In genomic region chr16:29173201-29173600, GRCm38 (mm10) we compare ENCODE assay signal across 13 mouse cellular contexts. TPM values are rescaled to one million over a fixed set of nuclear protein-coding genes. Genes with fewer than 3 reads are reported as not detected.
DNase-seq lines count a peak whose midpoint lies in the region.
"Had no signal": no experiment of that assay in that cellular context is flagged by ENCODE, and none has a peak within 500 bp of the region (broad histone marks: within the 10 kb centered on the region; RNA-seq: fewer than 3 reads in every experiment).

No protein-coding gene starts in this region.

- DNase-seq in adrenal gland, adult 2 months = peak; percentile 45
- DNase-seq in adrenal gland, adult 18-20 months (ENCODE audit: low spot score in 2 of 2) = no peak
- peak; percentile 36 for DNase-seq in lung, postnatal 36 days
- DNase-seq in lung, postnatal 10 days = no peak
- peak; percentile 41 for DNase-seq in adrenal gland, postnatal 14 days
- DNase-seq in fibroblast of lung, adult 2 months (ENCODE audit: low read depth) = peak; percentile 34
- DNase-seq in right cerebral cortex, postnatal 4 days = no peak
- no peak for DNase-seq in heart, adult 8-10 months (ENCODE audit: low spot score)
- DNase-seq: cerebellum, adult 11-12 months; cerebellum, adult 9-10 months; cerebellum, postnatal 25 days; heart, adult 2 months had no signal

RNA-seq across cellular contexts. Expression of gene Hrasls, which starts 36.3 kb away (rescaled TPM):
- 1 to 10 TPM; 1.7 to 7.1 TPM for total RNA-seq in adrenal gland, adult 2 months (2021)
- 2.5 and 3.1 TPM in 2 replicates for polyA plus RNA-seq in adrenal gland, adult 2 months (2012; rRNA removed)
- total RNA-seq in adrenal gland, adult 18-20 months (2021) = 1 to 10 TPM; 1.5 to 6.4 TPM
- total RNA-seq in adrenal gland, postnatal 14 days (2021) = 1.0 TPM in 2 replicates
- 10 to 100 TPM; 29.9 to 38.6 (median 31.2) TPM for total RNA-seq in heart, adult 8-10 months (2022)
- total RNA-seq: MEL had no signal

Comparison
In these comparisons a context has a peak if more than half of its experiments do, and no peak if none do; other contexts are left out.
1. DNase-seq: peak in adrenal gland, adult 2 months (single experiment), lung, postnatal 36 days (single experiment), adrenal gland, postnatal 14 days (single experiment) and fibroblast of lung, adult 2 months (single experiment); none in adrenal gland, adult 18-20 months (0 of 2), lung, postnatal 10 days (single experiment), right cerebral cortex, postnatal 4 days (single experiment) and heart, adult 8-10 months (single experiment).